Mouse (Mus musculus): ENCODE data around the gene Olfr1426.
"Not testable (repeated sequence)": the region's sequence is repeated elsewhere in the genome, so short reads cannot be mapped to it uniquely, and the experiment has no call there.

Gene Olfr1426

DNA sequence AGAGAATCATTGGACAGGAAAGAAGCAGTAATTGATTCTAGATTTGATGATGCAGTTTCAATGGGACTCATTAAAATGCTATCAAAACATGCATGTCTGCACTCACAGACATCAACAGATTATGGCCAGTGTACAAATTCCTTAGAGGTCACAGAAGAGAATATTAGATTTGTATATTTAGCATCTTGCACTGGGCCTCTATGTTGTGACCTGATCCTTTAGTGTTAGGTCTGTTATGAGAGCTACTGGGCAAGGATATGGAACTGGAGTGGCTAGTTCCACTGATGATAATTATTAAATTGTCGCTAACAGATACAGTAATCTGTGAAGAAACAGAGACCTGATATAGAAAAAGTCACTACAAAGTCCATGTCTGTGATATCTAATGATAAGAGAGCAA is at the start of gene Olfr1426:
TSS of gene Olfr1426 (minus strand) at position 101 of the 400 bp plus-strand sequence.
- DNase-seq, result no peak

DNA sequence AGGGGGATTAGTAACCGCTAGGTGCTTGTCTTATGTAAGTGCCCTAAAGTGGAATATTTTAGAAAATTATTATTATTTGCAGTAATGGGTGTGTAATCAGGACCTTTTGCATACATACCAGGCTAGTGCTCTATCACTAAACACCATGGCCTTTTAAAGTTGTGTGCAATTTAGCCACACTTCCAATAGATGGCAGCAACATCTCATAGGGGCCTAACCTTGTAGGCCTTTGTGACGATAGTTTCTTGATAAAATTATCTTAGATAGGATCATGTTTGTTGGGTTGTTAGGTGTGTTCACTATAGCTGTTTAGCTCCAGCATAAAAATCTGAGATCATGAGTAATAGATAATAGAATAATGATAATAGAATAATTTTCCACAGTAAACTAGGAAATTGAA is 42.5 kb upstream of the Olfr1426 start:
- peak; percentile 34 for DNase-seq

DNA sequence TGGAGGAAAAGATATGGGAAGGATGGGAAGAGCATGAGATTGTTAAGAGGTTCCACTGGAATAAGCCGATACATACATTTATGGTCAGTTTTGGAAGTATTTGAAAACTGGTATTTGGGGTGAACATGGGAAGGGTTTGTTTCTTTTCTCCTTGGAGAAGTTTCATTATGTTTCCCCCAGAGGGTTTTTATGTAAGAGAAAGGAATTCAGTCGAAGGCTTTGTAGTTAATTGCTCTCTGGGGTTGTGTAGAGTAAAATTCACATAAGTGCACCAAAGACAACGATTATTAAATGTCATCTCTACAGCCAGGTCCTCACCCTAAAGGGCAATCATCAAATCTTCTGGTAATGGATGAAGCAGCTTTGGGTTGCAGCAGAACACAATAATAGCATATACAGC is 31.3 kb upstream of the Olfr1426 start, which contains the start of gene Olfr76:
TSS of gene Olfr76 (minus strand) at position 101 of the 400 bp plus-strand sequence.
- DNase-seq, result no peak

DNA sequence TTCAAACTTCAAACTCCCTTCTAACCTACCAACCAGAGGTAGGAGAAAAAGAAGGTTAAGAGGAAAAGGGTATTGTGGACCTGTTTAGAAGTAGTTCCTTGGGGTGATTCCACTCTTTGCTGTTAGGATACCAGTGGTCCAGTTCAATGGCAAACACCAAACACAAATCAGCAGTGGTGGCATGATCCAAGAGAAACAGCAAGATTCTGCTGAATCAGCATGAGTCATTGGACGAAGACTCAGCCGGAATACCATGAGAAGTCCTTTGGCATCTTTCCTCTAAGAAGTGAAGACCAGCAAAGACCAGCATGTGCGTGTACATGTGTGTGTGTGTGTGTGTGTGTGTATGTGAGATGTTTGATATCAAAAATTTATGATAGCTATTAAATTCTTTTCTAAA is 24.7 kb upstream of the Olfr1426 start:
- no peak for DNase-seq

DNA sequence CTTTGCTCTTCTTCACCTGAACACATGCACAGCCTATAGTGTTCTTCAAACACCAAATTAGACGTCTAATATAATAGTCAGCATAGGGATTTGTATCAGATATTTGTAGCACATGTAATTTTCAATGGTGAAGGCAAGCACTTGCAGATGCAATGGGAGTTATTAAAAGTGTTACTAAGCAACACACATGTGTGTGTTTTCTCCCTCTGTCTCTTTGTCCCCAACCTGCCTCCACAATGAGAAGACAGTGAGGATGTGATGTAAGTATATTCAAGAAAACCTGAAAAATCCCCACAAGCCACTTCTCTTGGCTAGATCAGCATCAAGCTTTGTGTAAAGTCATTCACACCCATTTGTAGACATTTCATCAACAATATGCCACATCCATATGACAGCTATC is 24.0 kb upstream of the Olfr1426 start, which contains the start of gene Olfr1428:
TSS of gene Olfr1428 (minus strand) at position 101 of the 400 bp plus-strand sequence.
- no peak for DNase-seq

DNA sequence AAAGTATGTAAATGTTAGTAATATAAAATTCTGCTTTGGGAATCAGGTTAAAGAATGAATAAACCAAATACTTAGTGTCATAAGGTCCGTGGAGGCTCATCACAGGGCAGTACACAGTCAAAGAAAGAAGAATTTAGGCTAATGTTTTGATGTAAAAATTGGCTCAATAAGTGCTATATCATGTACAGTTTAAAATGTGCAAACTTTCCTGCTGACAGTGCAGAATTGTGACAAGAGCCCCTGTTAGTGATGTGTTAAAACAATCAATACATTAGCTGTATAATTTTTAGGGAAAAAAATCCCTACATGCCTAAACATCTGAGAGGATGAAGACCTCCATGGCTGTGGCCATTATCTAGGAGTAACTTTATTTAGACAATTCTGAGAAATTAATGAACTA is 22.0 kb upstream of the Olfr1426 start:
- DNase-seq, result no peak

DNA sequence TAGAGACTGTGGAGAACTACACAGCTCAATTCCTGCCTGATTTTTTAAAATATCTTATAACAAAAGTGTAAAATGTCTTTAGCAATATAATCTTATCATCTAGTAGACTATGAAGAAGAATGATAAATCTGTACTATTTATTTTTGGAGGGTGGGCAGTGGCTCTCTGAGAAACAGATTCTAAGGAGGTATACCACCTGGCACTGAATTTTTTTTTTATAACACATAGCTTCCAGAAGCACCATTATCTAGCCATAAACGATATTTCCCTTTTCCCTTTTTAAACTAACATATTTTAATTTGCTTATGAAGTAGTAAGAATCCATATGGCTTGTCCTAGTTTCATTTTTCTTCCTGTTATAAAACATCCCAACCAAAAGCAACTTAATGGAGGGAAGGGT is 12.7 kb upstream of the Olfr1426 start:
- DNase-seq, result no peak

DNA sequence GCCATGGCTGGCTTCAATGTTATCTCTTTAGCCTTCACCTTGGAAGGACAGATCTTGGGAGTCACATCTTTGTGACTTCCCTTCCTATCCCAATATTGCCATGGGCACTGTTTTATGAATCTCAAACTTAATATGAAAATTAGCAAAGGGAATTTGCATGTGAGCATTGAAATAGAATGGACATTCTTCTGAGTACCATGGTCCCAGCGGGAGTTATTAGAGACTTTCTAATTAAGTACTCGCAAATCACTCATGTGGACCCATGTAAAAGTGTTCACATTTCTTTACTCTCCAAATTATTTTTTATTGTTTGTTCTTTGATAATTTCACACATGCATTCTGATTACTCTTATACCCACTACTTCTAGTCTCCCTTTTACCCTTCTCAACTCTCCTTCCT is 11.4 kb upstream of the Olfr1426 start, which contains the start of gene Olfr1427:
TSS of gene Olfr1427 (minus strand) at position 101 of the 400 bp plus-strand sequence.
- DNase-seq, result no peak

DNA sequence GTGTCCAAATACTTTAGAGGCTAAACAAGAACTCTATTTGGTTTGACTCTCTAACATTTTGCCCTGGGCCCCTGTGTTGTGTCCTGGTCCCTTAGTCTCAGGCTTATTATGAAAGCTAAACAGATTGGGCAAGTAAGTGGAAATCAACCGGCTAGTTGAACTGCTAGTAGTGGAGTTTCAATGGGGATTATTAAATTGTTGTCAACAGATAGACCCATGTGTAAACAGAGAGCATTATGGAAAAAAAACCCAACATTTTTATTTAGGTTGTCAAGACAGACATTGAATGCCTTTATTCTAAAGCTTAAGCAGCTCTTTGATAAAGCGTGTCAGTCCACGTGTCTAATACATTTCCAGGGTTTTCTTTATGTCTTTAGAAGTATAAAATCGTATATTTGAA is 14.2 kb downstream of the Olfr1426 start, which contains the start of gene Olfr1425:
TSS of gene Olfr1425 (minus strand) at position 101 of the 400 bp plus-strand sequence.
- DNase-seq, result not testable (repeated sequence)

DNA sequence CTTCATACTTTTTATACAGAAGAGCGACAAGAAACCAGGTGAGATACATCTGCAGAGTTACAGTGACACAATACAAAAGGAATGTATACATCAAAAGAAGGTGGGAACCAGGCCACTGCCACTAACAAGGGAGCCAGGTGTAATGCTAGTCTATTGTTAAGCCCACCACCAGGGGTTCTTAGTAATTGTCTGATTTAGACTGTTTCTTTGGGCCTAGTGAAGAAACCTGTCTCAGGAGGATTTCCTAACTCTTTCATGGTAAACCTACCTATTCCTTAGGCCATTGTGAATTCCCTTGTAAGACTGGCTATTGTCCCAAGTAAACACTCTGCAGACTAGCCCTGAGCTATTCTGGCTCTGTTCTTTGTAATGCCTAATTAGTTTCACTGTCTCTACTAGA is 22.3 kb downstream of the Olfr1426 start:
- DNase-seq, result not testable (repeated sequence)

DNA sequence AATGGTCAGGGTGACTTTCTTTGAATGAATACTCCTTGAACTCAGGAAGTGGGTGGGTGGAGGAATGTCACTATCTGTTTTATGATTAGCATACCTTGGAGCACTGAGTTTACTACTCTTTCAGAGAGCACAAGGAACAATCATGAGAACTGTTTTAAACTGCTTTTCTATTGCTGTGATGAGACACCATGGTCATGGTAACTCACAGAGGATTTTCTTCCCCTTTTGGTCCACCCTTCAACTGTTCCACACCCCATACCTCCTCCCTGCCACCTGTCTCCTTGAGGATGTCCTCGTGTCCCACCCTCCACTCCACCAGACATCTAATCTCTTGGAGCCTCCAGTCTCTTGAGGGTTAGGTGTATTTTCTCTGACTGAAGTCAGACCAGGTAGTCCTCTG is 24.0 kb downstream of the Olfr1426 start:
- DNase-seq, result not testable (repeated sequence)

DNA sequence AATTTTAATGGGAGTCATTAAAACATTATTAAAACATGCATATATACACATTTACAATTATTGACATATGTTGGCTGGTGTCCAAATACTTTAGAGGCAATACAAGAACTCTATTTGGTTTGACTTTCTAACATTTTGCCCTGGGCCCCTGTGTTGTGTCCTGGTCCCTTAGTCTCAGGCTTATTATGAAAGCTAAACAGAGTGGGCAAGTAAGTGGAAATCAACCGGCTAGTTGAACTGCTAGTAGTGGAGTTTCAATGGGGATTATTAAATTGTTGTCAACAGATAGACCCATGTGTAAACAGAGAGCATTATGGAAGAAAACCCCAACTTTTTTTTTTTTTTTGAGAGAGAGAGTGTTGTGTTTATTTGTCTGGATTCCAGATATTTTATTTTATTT is 29.2 kb downstream of the Olfr1426 start, which contains the start of gene Olfr1424:
TSS of gene Olfr1424 (minus strand) at position 101 of the 400 bp plus-strand sequence.
- not testable (repeated sequence) for DNase-seq

DNA sequence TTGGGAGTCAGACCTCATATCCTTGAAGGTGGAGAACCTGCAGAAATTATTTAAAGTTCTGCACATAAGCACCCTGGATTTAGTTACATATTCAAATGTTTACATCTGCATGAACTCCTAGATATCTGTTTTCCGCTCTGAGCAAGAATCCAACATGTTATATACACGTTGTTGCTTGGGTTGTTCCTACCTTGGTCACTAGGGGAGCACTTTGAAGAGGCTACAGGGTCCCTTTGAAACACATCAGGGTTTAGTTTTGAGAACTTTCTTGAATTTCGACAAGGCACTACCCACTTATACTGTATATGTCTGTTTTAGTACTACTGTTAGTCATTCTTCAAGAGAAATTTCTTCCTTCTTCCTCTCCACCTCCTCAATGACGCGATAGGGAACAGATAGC is 48.6 kb downstream of the Olfr1426 start:
- no peak for DNase-seq

DNA sequence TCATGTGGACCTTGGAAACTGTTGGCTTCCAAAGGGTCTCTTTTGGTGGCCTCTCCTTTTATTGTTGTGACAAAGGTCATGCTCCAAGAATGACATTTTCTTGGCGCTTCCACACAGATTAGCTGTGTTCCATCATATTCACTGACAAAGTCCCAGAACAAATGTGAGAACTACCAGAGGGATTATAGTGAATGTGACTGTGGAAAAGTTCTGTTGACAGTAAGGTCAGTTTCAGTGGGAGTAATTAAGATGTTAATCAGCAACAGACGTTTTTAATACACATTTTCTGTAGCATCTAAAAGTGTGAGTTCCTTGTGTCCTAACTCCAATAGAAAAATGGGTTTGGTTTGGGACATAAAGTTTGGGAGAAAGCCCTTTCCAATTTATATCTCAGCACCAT is 50.6 kb downstream of the Olfr1426 start, which contains the start of gene Olfr1423:
TSS of gene Olfr1423 (minus strand) at position 101 of the 400 bp plus-strand sequence.
- DNase-seq, result no peak

DNA sequence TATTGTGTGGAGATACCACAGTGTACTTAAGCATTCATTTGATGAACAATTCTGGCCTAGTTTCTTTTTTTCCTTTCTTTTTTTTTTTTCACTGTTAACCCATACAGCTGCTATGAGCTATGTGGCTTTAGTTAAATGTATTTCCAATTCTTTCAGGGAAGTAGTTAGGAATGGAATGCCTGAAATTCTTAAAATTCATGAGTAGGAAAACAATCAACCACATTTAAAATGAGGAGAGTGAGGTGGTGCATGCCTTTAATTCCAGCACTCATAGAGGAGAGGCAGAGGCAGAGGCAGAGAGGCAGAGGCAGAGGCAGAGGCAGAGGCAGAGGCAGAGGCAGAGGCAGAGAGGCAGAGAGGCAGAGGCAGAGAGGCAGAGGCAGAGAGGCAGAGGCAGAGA is 54.1 kb downstream of the Olfr1426 start:
- no peak for DNase-seq
